Mouse (Mus musculus): ENCODE results near the gene Tmf1.

The Tmf1 gene

DNA sequence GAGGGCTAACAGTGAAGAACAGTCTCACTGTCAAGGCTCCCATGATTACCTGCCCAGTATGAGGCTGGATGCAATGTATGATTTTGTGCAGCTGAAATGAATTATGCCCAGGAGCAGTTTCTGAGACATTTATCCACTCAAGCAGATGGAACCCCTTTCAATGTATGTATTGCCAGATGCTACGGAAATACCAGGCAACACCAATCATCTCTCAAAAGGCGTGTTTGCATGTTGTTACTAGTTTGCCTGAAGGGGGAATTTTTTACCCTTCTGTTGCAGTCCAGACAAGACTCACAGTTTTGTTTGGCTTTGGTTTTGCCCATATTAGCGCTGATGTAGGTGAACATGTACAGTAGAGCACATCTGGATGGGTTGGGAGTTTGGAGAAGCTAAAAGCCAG, 60.6 kb downstream of the Tmf1 start:
- in situ Hi-C loops (cut with MboI; ENCODE audit: unreplicated experiment in 2 of 2), result no loop called here

DNA sequence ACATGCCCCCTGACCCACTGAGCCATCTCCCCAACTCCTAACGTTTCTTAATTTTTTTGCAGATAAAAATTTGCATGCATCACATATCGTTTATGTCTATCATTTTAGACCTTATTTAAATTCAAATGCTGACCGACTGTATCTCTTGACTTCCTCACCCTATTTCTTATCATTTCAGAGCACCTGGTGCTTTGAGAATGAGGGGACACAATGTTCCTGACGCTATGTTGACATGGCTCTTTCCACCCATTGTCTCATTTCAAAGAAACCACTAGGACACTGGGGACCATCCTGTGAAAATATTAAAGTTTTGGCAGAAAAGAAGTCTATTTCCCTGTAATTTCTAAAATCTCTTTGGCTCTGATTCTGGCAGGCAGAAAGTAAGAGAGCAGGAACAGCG, 62.0 kb downstream of the Tmf1 start:
- in situ Hi-C loops (cut with MboI; ENCODE audit: unreplicated experiment in 2 of 2), result no loop called here

DNA sequence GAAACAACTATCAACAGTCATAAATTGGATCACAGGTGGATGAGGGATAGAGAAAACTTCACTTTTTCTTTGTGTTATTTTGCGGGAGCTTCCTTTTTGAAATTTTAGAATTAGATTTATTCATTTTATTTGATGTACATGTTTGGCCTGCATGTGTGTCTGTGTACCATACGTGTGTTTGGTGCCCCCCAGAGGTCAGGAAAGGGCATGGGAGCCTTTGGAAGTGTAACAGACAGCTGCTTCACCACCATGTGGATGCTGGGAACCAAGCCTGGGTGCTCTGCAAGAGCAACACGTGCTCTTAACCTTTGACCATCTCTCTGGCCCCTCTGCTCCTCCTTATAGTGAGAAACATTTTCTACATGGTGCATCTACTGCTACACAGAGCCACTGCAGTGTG, 64.1 kb downstream of the Tmf1 start:
- in situ Hi-C loops (cut with MboI; ENCODE audit: unreplicated experiment in 2 of 2), result no loop called here

DNA sequence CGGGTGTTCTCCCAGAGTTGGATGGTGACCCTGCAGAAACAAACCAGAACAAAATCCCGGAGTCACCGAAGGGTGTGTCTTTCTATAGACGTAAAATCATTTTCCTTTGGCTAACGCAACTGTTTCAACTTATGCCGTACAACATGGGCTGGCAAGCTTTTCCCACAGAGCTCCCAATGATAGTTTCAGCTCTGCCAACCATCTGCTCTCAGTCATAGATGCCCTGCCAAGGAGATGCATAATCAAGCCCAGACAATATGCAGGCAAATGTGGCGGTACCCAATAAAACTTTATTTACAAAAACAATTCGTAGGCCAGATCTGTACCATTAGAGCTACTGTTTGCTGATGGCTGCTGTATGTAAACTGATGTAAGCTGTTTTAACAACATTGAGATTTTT, 66.7 kb downstream of the Tmf1 start:
- in situ Hi-C loops (cut with MboI; ENCODE audit: unreplicated experiment in 2 of 2), result no loop called here

DNA sequence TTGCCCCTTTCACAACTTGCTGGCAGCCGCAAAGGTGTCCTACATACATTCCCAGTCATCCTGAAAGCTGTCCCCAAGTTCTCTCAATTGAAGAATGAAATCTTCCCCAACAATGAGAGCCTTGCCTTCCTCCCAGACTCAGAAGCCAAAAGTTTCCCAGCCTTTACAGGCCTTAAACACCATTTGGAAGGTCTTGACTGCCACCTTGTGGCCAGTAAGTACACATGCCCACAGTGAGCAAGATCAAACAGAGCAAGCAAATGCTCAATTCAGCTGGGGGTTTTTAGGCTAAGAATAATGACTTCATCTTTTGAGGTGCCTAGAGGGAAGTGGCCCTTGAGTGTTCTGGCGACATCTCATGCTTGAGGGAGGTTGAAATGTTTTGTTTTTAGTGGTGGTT, 72.1 kb downstream of the Tmf1 start:
- in situ Hi-C loops (cut with MboI; ENCODE audit: unreplicated experiment in 2 of 2), result loop anchor here in 1 of 2 experiments (10.0 kb wide), 1 partner anchor 1882 kb away; no protein-coding TSS in a partner anchor

DNA sequence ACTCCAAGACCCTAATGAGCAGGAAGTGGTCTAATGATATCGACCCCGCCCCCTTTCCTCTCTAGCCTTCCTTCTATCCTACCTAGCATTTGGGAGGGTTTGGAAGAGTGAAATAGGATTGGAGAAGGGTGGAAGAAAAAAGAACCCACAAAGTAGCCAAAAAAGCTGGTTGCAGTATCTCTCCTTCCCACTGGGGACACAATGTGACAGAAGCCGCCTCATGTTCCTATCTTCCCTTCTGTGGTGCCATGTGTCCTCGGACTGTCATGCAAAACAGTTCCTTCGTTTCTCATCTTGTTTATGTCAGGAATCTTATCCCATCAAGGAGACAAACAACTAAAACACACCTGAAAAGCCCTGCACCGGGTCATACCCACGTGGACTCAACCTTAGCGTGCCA, 72.8 kb downstream of the Tmf1 start:
- in situ Hi-C loops (cut with MboI; ENCODE audit: unreplicated experiment in 2 of 2), result loop anchor here in 1 of 2 experiments (10.0 kb wide), 1 partner anchor 1881 kb away; no protein-coding TSS in a partner anchor

DNA sequence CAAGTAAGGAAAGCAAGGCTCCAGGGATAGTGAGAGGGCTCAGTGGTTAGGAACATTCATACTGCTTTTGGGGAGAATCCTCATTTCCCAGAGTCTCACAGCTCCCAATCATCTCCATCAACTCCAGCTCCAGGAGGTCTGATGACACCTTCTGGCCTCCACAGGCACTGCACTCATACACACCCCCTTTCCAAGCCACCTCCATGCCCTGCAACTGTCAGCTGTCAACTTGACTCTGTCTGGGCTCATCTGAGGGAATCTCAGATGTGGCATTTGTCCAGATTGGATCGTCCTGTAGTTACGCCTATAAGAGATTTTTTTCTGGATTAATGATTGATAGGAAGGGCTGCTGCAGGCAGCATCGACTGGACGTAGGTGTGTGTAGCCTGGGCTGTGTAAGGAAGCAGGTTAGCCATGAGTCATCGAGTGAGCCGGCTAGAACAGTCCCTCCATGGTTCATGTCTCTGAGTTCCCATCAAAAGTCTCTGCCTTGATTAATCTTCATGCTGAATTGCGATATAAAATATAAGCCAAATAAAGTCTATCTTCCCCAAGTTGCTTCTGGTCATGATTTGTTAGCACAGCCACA, 74.6 kb downstream of the Tmf1 start:
- in situ Hi-C loops (cut with MboI; ENCODE audit: unreplicated experiment in 2 of 2), result loop anchor here in 1 of 2 experiments (10.0 kb wide), 1 partner anchor 1880 kb away; no protein-coding TSS in a partner anchor

All from v-Abl transformed pro-B cells (cell line).